Mouse (Mus musculus) midbrain, embryonic 16.5 days (tissue): ENCODE measurements around the gene Cenpp. TPM values are rescaled to one million over a fixed set of nuclear protein-coding genes. Genes with fewer than 3 reads are reported as not detected.

Source experiments
- ATAC-seq: fragments of 200-750 bp; cut with Nextera tagmentation; 2 replicates; pipeline ENCODE4 v1.8.0; 2017; ENCODE audit warnings: moderate TSS enrichment
- H3K27ac ChIP-seq: fragments of 300-500 bp; sonication (generic); 2 replicates; pipeline ENCODE4 v1.5.1; 2014; ENCODE audit warnings: mild to moderate bottlenecking, low read length, mixed read lengths
- H3K27me3 ChIP-seq: fragments of 300-500 bp; sonication (generic); 2 replicates; pipeline ENCODE4 v1.6.1; 2014; ENCODE audit warnings: low read depth, low read length, mixed read lengths; ENCODE audit not compliant: control insufficient read depth, insufficient read depth
- H3K36me3 ChIP-seq: fragments of 300-500 bp; sonication (generic); 2 replicates; pipeline ENCODE4 v1.6.1; 2014; ENCODE audit warnings: mild to moderate bottlenecking, low read length, moderate library complexity, mixed read lengths; ENCODE audit not compliant: control insufficient read depth, insufficient read depth
- H3K4me1 ChIP-seq: fragments of 300-500 bp; sonication (generic); 2 replicates; pipeline ENCODE4 v1.6.1; 2014; ENCODE audit warnings: mild to moderate bottlenecking, low read length, mixed read lengths; ENCODE audit not compliant: control insufficient read depth, insufficient read depth
- H3K4me2 ChIP-seq: fragments of 300-500 bp; sonication (generic); 2 replicates; pipeline ENCODE4 v1.6.1; 2014; ENCODE audit warnings: mild to moderate bottlenecking, low read length, mixed read lengths
- H3K4me3 ChIP-seq: fragments of 300-500 bp; sonication (generic); 2 replicates; pipeline ENCODE4 v1.5.1; 2014; ENCODE audit warnings: low read depth, mild to moderate bottlenecking, low read length, moderate library complexity, mixed read lengths
- H3K9ac ChIP-seq: fragments of 300-500 bp; sonication (generic); 2 replicates; pipeline ENCODE4 v1.6.1; 2014; ENCODE audit warnings: low read depth, low read length, mixed read lengths
- H3K9me3 ChIP-seq: fragments of 300-500 bp; sonication (generic); replicated peaks from 2 replicates; pipeline ENCODE4 v1.6.1; 2014; ENCODE audit warnings: mild to moderate bottlenecking, low read length, mixed read lengths; ENCODE audit not compliant: control insufficient read depth, poor library complexity, severe bottlenecking
- WGBS: fragments of 180-500 bp; shearing (Covaris S2); extraction: QIAGEN DNeasy Blood & Tissue Kit; methylation state at CpG from one replicate; pipeline ENCODE4 v1.1.7; 2014; 5-methylcytosine and 5-hydroxymethylcytosine counted together
- polyA plus RNA-seq: library from polyadenylated mRNA; unstranded; fragments of >200 nt; fragmentation: Nextera tagmentation; extraction: Ambion mirVana; gene quantifications from 2 replicates; pipeline ENCODE4 v1.2.1, GENCODE M21; 2015

Cenpp gene
- polyA plus RNA-seq, 1 experiment from 2014 or later, result 6.6 TPM

GRCm38 (mm10) chr13:49549616-49550015 is 103.0 kb downstream of the Cenpp start:
- H3K9me3 ChIP-seq, result no peaks in the 10 kb centered on the region
- ATAC-seq, result no peak
- no peaks in the 10 kb centered on the region for H3K4me1 ChIP-seq
- no peak overlapping the region for H3K4me3 ChIP-seq
- H3K27me3 ChIP-seq, result no peaks in the 10 kb centered on the region
- H3K9ac ChIP-seq, result no peak overlapping the region
- H3K36me3 ChIP-seq, result no peaks in the 10 kb centered on the region
- no peak overlapping the region for H3K27ac ChIP-seq
- H3K4me2 ChIP-seq, result no peak overlapping the region
- 94% methylated on average over 3 of the region's 3 CpGs for WGBS

DNA sequence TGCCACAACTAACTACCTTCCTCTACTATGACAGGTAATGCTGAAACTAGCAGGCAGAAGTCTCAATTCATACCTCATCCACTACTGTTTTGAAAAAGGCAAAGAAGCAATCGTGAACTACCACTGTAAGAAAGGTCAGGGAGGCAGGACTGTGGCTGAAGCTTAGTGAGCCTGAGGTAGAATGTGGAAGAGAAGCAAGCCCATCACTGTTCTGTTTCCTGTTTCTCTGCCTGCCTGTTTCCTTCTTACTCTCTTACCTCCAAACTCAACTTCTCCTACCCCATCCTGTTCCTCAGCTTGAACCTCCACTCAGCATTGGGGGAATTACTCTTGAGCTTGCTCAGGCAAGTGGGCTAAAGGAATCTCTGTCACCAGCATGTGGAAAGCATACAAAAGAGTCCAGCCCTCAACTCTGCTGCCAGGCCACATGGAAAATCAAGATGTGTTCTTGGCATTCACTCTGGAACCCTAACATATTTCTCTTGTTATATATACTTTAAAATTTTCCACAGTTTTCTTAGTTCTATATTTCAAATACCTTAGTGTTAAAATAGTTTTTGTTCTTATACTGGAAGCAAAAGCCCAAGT is 104.9 kb downstream of the Cenpp start:
- WGBS, result 81% methylated on average over 1 of the region's 1 CpGs
- ATAC-seq, result no peak

GRCm38 (mm10) chr13:49546517-49546916 is 106.1 kb downstream of the Cenpp start:
- Histone ChIP-seq H3K4me2 (no peak overlapping the region), H3K4me1 (no peaks in the 10 kb centered on the region), H3K36me3 (no peaks in the 10 kb centered on the region), H3K27ac (no peak overlapping the region), H3K27me3 (no peaks in the 10 kb centered on the region), H3K9ac (no peak overlapping the region), H3K4me3 (no peak overlapping the region), H3K9me3 (no peaks in the 10 kb centered on the region)
- ATAC-seq, result no peak
- WGBS, result 82% methylated on average over 1 of the region's 1 CpGs

More for the DNA sequence above, 104.9 kb downstream of the Cenpp start:
- H3K9ac ChIP-seq, result no peak overlapping the region
- no peak overlapping the region for H3K27ac ChIP-seq
- H3K9me3 ChIP-seq, result no peaks in the 10 kb centered on the region
- no peaks in the 10 kb centered on the region for H3K4me1 ChIP-seq
- H3K4me2 ChIP-seq, result no peak overlapping the region
- no peak overlapping the region for H3K4me3 ChIP-seq
- H3K36me3 ChIP-seq, result no peaks in the 10 kb centered on the region
- no peaks in the 10 kb centered on the region for H3K27me3 ChIP-seq

GRCm38 (mm10) chr13:49545646-49546045 is 106.9 kb downstream of the Cenpp start:
- Histone ChIP-seq H3K4me2 (no peak overlapping the region), H3K4me1 (no peaks in the 10 kb centered on the region), H3K36me3 (no peaks in the 10 kb centered on the region), H3K9me3 (no peaks in the 10 kb centered on the region), H3K27ac (no peak overlapping the region), H3K9ac (no peak overlapping the region), H3K27me3 (no peaks in the 10 kb centered on the region), H3K4me3 (no peak overlapping the region)
- no peak for ATAC-seq
- WGBS, result 80% methylated on average over 3 of the region's 3 CpGs

- H3K27me3 ChIP-seq, result no peaks in the 10 kb centered on the region
- no peaks in the 10 kb centered on the region for H3K9me3 ChIP-seq
- H3K4me3 ChIP-seq, result no peak within 1 kb of the TSS
- no peaks in the 10 kb centered on the region for H3K4me1 ChIP-seq
- no peak within 1 kb of the TSS for H3K4me2 ChIP-seq
- H3K27ac ChIP-seq, result no peak within 1 kb of the TSS
- no peak for ATAC-seq
- WGBS, result 86% methylated on average over 3 of the region's 3 CpGs
- H3K9ac ChIP-seq, result no peak within 1 kb of the TSS
- no peaks in the 10 kb centered on the region for H3K36me3 ChIP-seq
Observed at GRCm38 (mm10) chr13:49544279-49544678, 108.3 kb downstream of the Cenpp start, which contains the start of gene Aspn. TSS of gene Aspn (plus strand) at chr13:49544443.

GRCm38 (mm10) chr13:49538693-49539092 is 113.9 kb downstream of the Cenpp start:
- ATAC-seq, result no peak
- Histone ChIP-seq H3K4me1 (no peaks in the 10 kb centered on the region), H3K9ac (no peak overlapping the region), H3K4me3 (no peak overlapping the region), H3K36me3 (no peaks in the 10 kb centered on the region), H3K27ac (no peak overlapping the region), H3K9me3 (no peaks in the 10 kb centered on the region), H3K27me3 (no peaks in the 10 kb centered on the region), H3K4me2 (no peak overlapping the region)
- WGBS, result 89% methylated on average over 1 of the region's 1 CpGs

GRCm38 (mm10) chr13:49536946-49537345 is 115.6 kb downstream of the Cenpp start:
- no peaks in the 10 kb centered on the region for H3K4me1 ChIP-seq
- H3K27me3 ChIP-seq, result no peaks in the 10 kb centered on the region
- no peak overlapping the region for H3K4me3 ChIP-seq
- 92% methylated on average over 1 of the region's 1 CpGs for WGBS
- no peak overlapping the region for H3K9ac ChIP-seq
- H3K27ac ChIP-seq, result no peak overlapping the region
- H3K36me3 ChIP-seq, result no peaks in the 10 kb centered on the region
- no peaks in the 10 kb centered on the region for H3K9me3 ChIP-seq
- ATAC-seq, result no peak
- no peak overlapping the region for H3K4me2 ChIP-seq

- H3K4me2 ChIP-seq, result no peak overlapping the region
- H3K9ac ChIP-seq, result no peak overlapping the region
- no peak overlapping the region for H3K27ac ChIP-seq
- H3K9me3 ChIP-seq, result no peaks in the 10 kb centered on the region
- H3K4me3 ChIP-seq, result no peak overlapping the region
- H3K27me3 ChIP-seq, result no peaks in the 10 kb centered on the region
- H3K4me1 ChIP-seq, result no peaks in the 10 kb centered on the region
- H3K36me3 ChIP-seq, result no peaks in the 10 kb centered on the region
- ATAC-seq, result no peak
- 97% methylated on average over 4 of the region's 4 CpGs for WGBS
Observed at GRCm38 (mm10) chr13:49530636-49531035, 121.9 kb downstream of the Cenpp start.

DNA sequence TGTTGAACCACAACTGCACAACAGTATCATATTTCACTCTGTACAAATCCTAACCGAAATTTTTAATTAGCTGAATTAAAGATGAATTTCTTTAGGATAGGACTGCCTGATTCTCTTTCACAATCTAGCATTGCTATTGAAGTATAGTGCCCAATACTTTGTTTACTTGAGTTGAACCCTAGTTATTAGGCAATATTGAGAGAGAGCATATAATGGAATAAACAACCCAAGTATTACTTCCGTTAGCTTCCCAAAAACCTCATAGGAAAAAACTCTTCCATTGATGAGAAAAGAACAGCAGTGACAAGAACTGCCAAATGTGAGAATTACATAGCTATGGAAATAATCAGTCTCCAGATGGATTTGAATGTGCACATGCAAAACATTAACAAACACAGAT is 126.3 kb downstream of the Cenpp start:
- Histone ChIP-seq H3K9me3 (no peaks in the 10 kb centered on the region), H3K36me3 (no peaks in the 10 kb centered on the region), H3K27me3 (no peaks in the 10 kb centered on the region), H3K4me1 (no peaks in the 10 kb centered on the region), H3K27ac (no peak overlapping the region), H3K9ac (no peak overlapping the region), H3K4me3 (no peak overlapping the region), H3K4me2 (no peak overlapping the region)
- ATAC-seq, result no peak
- WGBS, result 95% methylated on average over 2 of the region's 2 CpGs
